Mouse (Mus musculus) kidney, postnatal 36 days (tissue): ENCODE results near the gene Dnah2.

Experiments used
- DNase-seq, 2 experiments: peaks; one replicate each; pipeline ENCODE4 v3.0.0; 2021 to 2022; ENCODE audit warnings: mixed read lengths in 2 of 2

Gene Dnah2

DNA sequence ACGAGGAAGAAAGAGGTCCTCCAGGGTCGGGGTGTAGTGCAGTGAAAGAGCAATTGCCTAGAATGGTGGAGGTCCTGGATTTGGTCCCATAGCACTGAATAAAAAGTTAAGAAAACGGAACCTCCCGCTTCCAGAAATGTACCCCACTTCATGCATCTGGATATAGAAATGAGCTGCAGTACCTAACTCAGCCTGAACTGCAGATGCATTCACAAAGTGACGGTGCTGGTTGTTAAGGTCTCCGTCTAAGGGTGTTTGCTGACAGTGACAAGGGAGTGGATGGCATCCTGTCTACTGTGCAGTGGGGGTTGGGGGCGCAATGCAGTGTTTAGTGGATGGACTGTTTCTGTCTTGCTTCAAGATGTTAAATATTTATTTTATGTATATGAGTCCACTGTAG lies 162.2 kb downstream of the Dnah2 start:
- DNase-seq: no peak

- peak; percentile 80 to 90 for DNase-seq
Observed at GRCm38 (mm10) chr11:69384979-69385378, 163.9 kb downstream of the Dnah2 start.

GRCm38 (mm10) chr11:69382478-69383105 lies 166.3 kb downstream of the Dnah2 start:
- DNase-seq: peak in 1 of 2 experiments; percentile 33

GRCm38 (mm10) chr11:69381356-69381755 lies 167.6 kb downstream of the Dnah2 start:
- DNase-seq: peak; percentile 57 to 75

DNA sequence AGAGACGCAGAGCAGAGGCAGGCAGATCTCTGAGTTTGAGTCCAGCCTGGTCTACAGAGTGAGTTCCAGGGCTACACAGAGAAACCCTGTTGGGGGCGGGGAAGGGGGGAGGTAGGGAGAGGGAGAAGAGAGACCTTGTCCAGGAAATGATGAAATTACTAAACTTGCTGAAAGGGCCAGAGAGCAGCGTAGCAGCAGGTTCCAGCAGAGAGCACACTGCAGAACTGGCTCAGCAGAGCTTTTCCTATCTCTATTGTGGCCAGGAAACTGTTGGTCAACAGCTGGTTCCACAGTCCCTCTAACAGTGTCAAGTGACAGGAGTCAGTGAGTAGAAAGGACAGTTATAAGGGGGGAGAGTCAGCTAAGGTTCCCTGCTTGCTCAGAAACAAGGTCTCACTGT lies 169.3 kb downstream of the Dnah2 start:
- DNase-seq: peak in 1 of 2 experiments; percentile 14

DNA sequence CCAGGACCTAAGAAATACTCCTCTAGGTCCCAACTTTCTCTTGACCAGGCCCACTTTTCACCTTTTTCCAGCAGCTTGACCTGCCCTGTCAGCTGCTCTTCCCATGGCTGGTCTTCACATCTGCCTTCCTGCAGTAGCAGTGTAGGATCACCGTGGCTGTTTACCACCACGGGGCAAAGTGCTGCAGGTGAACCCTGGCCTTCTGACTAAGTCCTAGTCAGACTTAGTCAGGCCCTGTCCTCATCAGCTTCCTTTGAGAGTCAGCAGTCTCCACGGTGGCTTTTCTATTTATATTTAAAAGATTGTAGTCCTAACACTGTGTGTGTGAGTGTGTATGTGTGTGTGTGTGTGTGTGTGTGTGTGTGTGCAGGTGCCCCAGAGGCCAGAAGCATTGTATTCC lies 171.1 kb downstream of the Dnah2 start:
- DNase-seq: peak; percentile 74 to 88

DNA sequence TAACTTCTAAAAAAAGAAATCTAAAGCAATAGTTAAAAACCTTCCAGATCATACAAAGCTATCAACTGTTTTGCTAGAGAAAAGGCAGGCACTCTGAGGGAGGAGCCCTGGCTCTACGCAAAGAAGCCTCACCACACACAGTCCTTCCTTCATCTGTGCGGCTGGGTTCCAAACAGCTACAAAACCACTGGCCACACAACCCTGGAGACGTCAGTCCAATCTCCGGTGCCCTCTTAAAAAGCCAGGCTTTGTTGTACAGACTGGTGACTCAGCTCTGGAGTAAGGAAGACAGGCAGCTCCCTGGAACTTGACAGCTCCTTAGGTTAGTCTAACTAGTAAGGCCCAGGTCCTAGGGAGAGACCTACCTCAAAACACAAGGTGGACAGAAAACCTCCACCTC lies 173.3 kb downstream of the Dnah2 start:
- no peak for DNase-seq

- no peak for DNase-seq
Observed at GRCm38 (mm10) chr11:69373223-69373965, 175.5 kb downstream of the Dnah2 start.

GRCm38 (mm10) chr11:69372780-69373170 lies 176.1 kb downstream of the Dnah2 start:
- DNase-seq: peak in 1 of 2 experiments; percentile 43

GRCm38 (mm10) chr11:69372056-69372779 lies 176.7 kb downstream of the Dnah2 start:
- DNase-seq: peak; percentile 44 to 50

DNA sequence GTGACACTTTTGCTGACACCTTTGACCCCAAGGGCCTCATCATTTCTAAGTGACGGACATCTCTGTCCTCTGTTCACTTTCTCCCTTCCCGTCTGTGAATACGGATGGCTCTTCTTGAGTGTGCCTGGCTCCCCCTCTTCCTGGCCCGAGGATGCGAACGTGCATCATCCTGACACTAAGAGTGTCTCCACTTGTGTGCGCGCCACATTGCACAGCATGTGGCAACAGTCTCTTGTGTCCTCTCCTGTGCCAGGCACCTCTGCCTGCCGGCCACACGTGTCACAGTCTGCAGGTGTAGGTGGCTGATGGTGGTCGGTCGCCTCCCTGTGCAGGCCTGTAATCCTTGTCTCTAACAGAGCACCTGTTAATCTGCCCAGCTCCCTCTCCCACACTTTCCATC lies 177.3 kb downstream of the Dnah2 start:
- DNase-seq: no peak

DNA sequence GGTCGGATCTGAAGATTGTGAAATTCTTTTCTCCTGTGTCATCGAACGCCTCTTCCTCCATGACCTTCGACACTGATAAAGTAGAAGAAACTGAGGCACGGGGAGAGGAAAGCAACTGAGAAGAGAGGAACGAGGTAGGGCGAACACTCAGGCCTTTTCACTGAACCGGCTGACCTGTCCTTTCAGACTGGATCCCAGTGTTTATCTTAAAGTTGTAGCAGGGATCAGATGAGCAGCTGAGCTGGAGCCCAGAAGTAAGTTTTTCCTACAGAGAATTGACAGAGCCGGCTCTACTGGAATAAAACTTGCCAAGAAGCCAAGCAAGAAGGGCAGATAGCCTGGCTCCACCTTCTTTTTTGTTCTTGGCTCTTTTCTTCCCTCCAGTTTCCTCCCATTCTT lies 178.1 kb downstream of the Dnah2 start:
- DNase-seq: no peak
